Mouse (Mus musculus): ENCODE measurements around the gene Trim16.

DNA sequence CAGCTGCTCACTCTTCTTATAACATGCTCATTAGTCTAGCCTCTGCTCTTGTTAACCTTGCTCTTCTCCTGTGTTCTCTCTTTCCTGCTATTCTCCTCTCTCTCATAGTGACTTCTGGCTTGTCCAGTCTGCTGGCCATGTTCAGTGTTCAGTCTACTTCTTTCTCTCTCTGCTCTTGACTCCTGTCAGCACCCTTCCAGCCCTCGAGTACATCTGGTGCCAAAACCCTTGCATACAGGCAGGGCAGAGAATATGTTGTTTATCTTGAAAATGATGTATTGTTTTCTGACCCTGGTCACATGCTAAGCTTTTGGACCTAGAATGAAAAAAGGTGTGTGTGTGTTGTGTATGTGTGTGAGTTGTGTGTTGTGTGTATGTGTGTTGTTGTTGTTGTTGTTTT, 6.5 kb upstream of the Trim16 start:
- TF ChIP-seq CTCF (IDR thresholded peaks at IDR 0.05; ENCODE audit: insufficient read depth, low read depth, low read length) (no peak), POLR2A (IDR thresholded peaks at IDR 0.05; ENCODE audit: insufficient read depth, low read depth, low read length) (no peak)

Data from olfactory bulb, adult 2 months (tissue).